Mouse (Mus musculus) cerebellum, adult 2 months (tissue): ENCODE results near the gene Masp1.

Experiments
- CTCF ChIP-seq: fragments of 200-500 bp; IDR thresholded peaks from 2 replicates; pipeline ENCODE4 v1.5.1; 2011; ENCODE audit warnings: low read depth, mild to moderate bottlenecking, control low read depth, low read length, moderate library complexity, borderline replicate concordance; ENCODE audit not compliant: insufficient read depth
- POLR2A ChIP-seq: fragments of 200-500 bp; IDR thresholded peaks from 2 replicates; pipeline ENCODE4 v1.6.1; 2011; ENCODE audit warnings: low read length, control low read depth, borderline replicate concordance; ENCODE audit not compliant: insufficient read depth

DNA sequence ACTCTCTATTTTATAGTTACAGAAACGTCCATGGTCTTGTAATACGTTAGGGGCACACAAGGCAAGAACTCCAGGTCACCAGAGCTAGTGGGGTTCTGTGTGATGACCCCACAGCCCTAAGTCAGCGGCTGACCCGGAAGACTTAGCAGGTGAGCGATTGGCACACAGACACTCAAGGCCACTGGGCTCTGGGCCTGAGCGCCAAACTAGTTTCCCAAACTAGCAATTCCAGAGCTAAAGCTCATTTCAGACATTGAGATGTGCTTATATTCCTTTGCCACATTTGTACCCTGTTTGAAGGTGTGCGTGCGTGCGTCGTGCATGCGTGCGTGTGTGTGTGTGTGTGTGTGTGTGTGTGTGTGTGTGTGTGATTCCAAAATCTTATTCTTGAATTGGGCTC is 37.8 kb downstream of the Masp1 start:
- TF ChIP-seq CTCF (no peak), POLR2A (no peak)
